Mouse (Mus musculus): ENCODE results near the gene Slc35g1. TPM values are rescaled to one million over a fixed set of nuclear protein-coding genes. Genes with fewer than 3 reads are reported as not detected.

Gene Slc35g1
- total and polyA plus RNA-seq, 3 experiments: 14.6 to 38.2 (median 21.7) TPM

DNA sequence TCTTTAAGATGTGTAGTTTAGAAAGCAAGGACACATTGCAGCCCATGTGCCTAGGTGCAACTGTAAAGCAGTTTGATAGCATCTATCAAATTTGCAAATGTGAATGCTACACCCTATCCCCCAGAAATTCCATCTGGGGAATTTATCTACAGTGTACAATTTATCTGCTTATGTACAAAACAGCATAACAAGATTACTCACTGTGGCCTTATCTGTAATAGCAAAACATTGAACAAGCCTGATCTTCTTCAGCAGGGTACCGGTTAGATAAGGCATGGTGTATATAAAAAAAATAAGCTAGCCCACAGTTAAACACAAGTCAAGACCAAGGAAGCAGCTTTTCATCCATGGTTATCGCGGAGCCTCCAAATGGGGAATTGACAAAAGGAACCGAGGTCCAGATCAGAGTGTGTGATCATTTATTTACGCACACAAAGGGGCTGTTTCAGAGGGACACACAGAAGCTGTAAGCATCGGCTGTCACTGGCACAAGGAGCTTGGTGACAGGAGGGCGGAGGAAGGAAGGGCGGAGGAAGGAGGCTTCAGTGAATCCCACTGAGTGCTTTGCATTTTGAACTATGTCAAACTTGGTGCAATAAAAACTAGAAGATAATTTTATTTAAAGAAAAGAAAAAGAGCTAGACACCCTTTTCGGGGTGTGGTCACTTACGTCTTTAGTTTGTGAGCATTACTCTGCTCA, 14.7 kb downstream of the Slc35g1 start:
- in situ Hi-C loops (cut with MboI; ENCODE audit: low pct_ligation_motif_present, low pct_unique_long_range_greater_than_20kb, low sequenced_read_pairs) (loop anchor here (25.0 kb wide), 1 partner anchor 377 kb away; no protein-coding TSS in a partner anchor), dilution Hi-C loops (cut with MboI; ENCODE audit: extremely low pct_ligation_motif_present, extremely low pct_unique_long_range_greater_than_20kb, low sequenced_read_pairs) (no loop called here)
- H3K9ac ChIP-seq (ENCODE audit: insufficient read depth, low read depth): no peak overlapping the region
- no peaks in the 10 kb centered on the region for H3K27me3 ChIP-seq (replicated peaks)
- TF ChIP-seq ELF1 (IDR thresholded peaks at IDR 0.05; ENCODE audit: low read depth, low read length) (no peak), JUN (IDR thresholded peaks at IDR 0.05; ENCODE audit: insufficient read depth, low read depth, low read length) (no peak), USF2 (conservative IDR thresholded peaks at IDR 0.05; ENCODE audit: low read depth, low read length) (no peak), KAT2A (IDR thresholded peaks at IDR 0.05; ENCODE audit: insufficient replicate concordance, low read length) (no peak), SIN3A (IDR thresholded peaks at IDR 0.05; ENCODE audit: low read length) (no peak), RCOR1 (conservative IDR thresholded peaks at IDR 0.05; ENCODE audit: low read depth, low read length) (no peak), CHD2 (IDR thresholded peaks at IDR 0.05; ENCODE audit: low read length) (no peak), ZNF384 (IDR thresholded peaks at IDR 0.05; ENCODE audit: low read depth, low read length) (no peak), CHD1 (IDR thresholded peaks at IDR 0.05; ENCODE audit: low read depth, low read length) (no peak), CTCF (conservative IDR thresholded peaks at IDR 0.05 in 1 of 2, IDR thresholded peaks at IDR 0.05 in 1 of 2; ENCODE audit: low read depth in 2 of 2, low read length in 2 of 2) (no peak), EP300 (IDR thresholded peaks at IDR 0.05; ENCODE audit: low read length) (no peak), TCF12 (IDR thresholded peaks at IDR 0.05; ENCODE audit: low read depth, low read length) (no peak), MYC (IDR thresholded peaks at IDR 0.05; ENCODE audit: low read depth, low read length) (no peak), ETS1 (conservative IDR thresholded peaks at IDR 0.05; ENCODE audit: low read depth, low read length) (no peak), MAZ (IDR thresholded peaks at IDR 0.05; ENCODE audit: low read depth, low read length) (no peak), IRF4 (IDR thresholded peaks at IDR 0.05; ENCODE audit: low read depth, low read length) (no peak), POLR2A (IDR thresholded peaks at IDR 0.05; ENCODE audit: low read depth, low read length) (no peak), ZMIZ1 (IDR thresholded peaks at IDR 0.05; ENCODE audit: low read depth, low read length) (no peak), GABPA (IDR thresholded peaks at IDR 0.05; ENCODE audit: insufficient replicate concordance, low read depth, low read length) (no peak), MAX (IDR thresholded peaks at IDR 0.05; ENCODE audit: low read length) (no peak)
- no peaks in the 10 kb centered on the region for H3K4me1 ChIP-seq (ENCODE audit: control insufficient read depth in 1 of 2, insufficient read depth in 2 of 2)
- H3K4me3 ChIP-seq (replicated peaks in 1 of 3; ENCODE audit: low read depth in 2 of 3, low read length in 2 of 3, poor library complexity in 1 of 3): no peak overlapping the region
- H3K36me3 ChIP-seq (replicated peaks in 1 of 2; ENCODE audit: control insufficient read depth in 1 of 2, insufficient read depth in 1 of 2, low read length in 1 of 2): peaks cover 7 to 46% of the 10 kb centered on the region in 2 experiments
- no peak for DNase-seq (ENCODE audit: extremely low read depth)
- H3K27ac ChIP-seq (ENCODE audit: insufficient read depth, low read depth): no peak overlapping the region
- no peak overlapping the region for H3K4me2 ChIP-seq (ENCODE audit: insufficient read depth, low read depth, poor library complexity, severe bottlenecking)
- no peaks in the 10 kb centered on the region for H3K9me3 ChIP-seq (replicated peaks; ENCODE audit: low read length)
- no peaks in the 10 kb centered on the region for H3K79me2 ChIP-seq (replicated peaks; ENCODE audit: control insufficient read depth, extremely low read depth, insufficient read depth, poor library complexity, severe bottlenecking)

DNA sequence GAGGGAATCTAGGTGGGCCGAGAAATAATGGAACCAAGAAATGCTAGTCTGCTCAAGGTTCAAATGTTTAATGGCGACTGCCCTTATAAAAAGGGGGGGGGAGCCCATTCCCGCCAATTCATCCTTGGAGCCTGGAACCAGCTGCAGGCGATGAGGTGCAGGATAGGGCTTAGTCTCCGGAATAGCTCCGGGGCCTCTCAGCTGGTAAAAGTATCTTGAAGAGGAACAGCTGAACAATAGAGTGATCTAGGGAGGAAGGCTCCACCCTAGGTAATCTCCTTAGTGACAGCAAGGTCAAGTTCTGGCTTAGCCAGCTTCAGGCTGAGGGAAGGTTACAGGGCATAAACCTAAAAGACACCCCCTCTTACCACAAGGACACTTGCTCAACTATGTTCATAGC, 18.1 kb downstream of the Slc35g1 start:
- dilution Hi-C loops (cut with MboI; ENCODE audit: extremely low pct_ligation_motif_present, extremely low pct_unique_long_range_greater_than_20kb, low sequenced_read_pairs): no loop called here
- H3K27ac ChIP-seq (ENCODE audit: insufficient read depth, low read depth): no peak overlapping the region
- no peak overlapping the region for H3K4me2 ChIP-seq (ENCODE audit: insufficient read depth, low read depth, poor library complexity, severe bottlenecking)
- H3K9me3 ChIP-seq (replicated peaks; ENCODE audit: low read length): no peaks in the 10 kb centered on the region
- H3K27me3 ChIP-seq (replicated peaks): no peaks in the 10 kb centered on the region
- TF ChIP-seq USF2 (conservative IDR thresholded peaks at IDR 0.05; ENCODE audit: low read depth, low read length) (no peak), EP300 (IDR thresholded peaks at IDR 0.05; ENCODE audit: low read length) (no peak), GABPA (IDR thresholded peaks at IDR 0.05; ENCODE audit: insufficient replicate concordance, low read depth, low read length) (no peak)
- DNase-seq (ENCODE audit: extremely low read depth): no peak
- peaks cover 5 to 26% of the 10 kb centered on the region in 2 experiments for H3K36me3 ChIP-seq (replicated peaks in 1 of 2; ENCODE audit: control insufficient read depth in 1 of 2, insufficient read depth in 1 of 2, low read length in 1 of 2)
- H3K4me1 ChIP-seq (ENCODE audit: control insufficient read depth in 1 of 2, insufficient read depth in 2 of 2): no peaks in the 10 kb centered on the region
- H3K9ac ChIP-seq (ENCODE audit: insufficient read depth, low read depth): no peak overlapping the region
- no peak overlapping the region for H3K4me3 ChIP-seq (replicated peaks in 1 of 3; ENCODE audit: low read depth in 2 of 3, low read length in 2 of 3, poor library complexity in 1 of 3)
- in situ Hi-C loops (cut with MboI; ENCODE audit: low pct_ligation_motif_present, low pct_unique_long_range_greater_than_20kb, low sequenced_read_pairs): loop anchor here (25.0 kb wide), 1 partner anchor 373 kb away; no protein-coding TSS in a partner anchor
- no peaks in the 10 kb centered on the region for H3K79me2 ChIP-seq (replicated peaks; ENCODE audit: control insufficient read depth, extremely low read depth, insufficient read depth, poor library complexity, severe bottlenecking)
